ENCODE assay signal across 9 mouse cellular contexts in genomic region chr11:96349491-96350340, GRCm38 (mm10). TPM values are rescaled to one million over a fixed set of nuclear protein-coding genes. Genes with fewer than 3 reads are reported as not detected.
A peak's percentile ranks its signal among the peaks of the same experiment; 100 is the strongest.
DNase-seq lines count a peak whose midpoint lies in the region; ATAC-seq and TF ChIP-seq lines count a peak whose summit lies in the region.
"Had no signal": no experiment of that assay in that cellular context is flagged by ENCODE, and none has a peak within 500 bp of the region (broad histone marks: within the 10 kb centered on the region; RNA-seq: fewer than 3 reads in every experiment).

No protein-coding gene starts in this region.

- H3K9ac ChIP-seq in heart, embryonic 15.5 days = no peak overlapping the region
- H3K9ac ChIP-seq in intestine, postnatal 0 days (ENCODE audit: low read depth, low read length) = no peak overlapping the region
- H3K9ac ChIP-seq in neural tube, embryonic 12.5 days = peak overlapping the region; percentile 100

- H3K9me3 ChIP-seq in heart, embryonic 15.5 days (replicated peaks) = no peaks in the 10 kb centered on the region
- H3K9me3 ChIP-seq in intestine, postnatal 0 days (ENCODE audit: control insufficient read depth) = no peaks in the 10 kb centered on the region
- H3K9me3 ChIP-seq in neural tube, embryonic 12.5 days = no peaks in the 10 kb centered on the region

- no peak overlapping the region for H3K4me3 ChIP-seq in heart, embryonic 15.5 days
- no peak overlapping the region for H3K4me3 ChIP-seq in intestine, postnatal 0 days (ENCODE audit: low read depth, low read length)
- H3K4me3 ChIP-seq in neural tube, embryonic 12.5 days = peak overlapping the region; percentile 29

- no peak for TF ChIP-seq CTCF in intestine, postnatal 0 days (IDR thresholded peaks at IDR 0.05; ENCODE audit: low read depth)

- ATAC-seq in heart, embryonic 15.5 days (replicated peaks; ENCODE audit: insufficient number of reproducible peaks, insufficient read depth, low FRiP score, low read depth) = no peak
- ATAC-seq in intestine, postnatal 0 days = no peak
- ATAC-seq in neural tube, embryonic 12.5 days (ENCODE audit: low FRiP score, low read depth) = no peak

- 23% methylated on average over 14 of the region's 14 CpGs for WGBS in heart, embryonic 15.5 days
- 34% methylated on average over 14 of the region's 14 CpGs for WGBS in intestine, postnatal 0 days
- WGBS in neural tube, embryonic 12.5 days = 2% methylated on average over 14 of the region's 14 CpGs

- peaks cover 29% of the 10 kb centered on the region for H3K4me1 ChIP-seq in heart, embryonic 15.5 days (replicated peaks)
- peaks cover 6% of the 10 kb centered on the region; the same call in 1 of the 2 replicates for H3K4me1 ChIP-seq in intestine, postnatal 0 days (replicated peaks; ENCODE audit: control insufficient read depth, insufficient read depth, low read length)
- H3K4me1 ChIP-seq in neural tube, embryonic 12.5 days = peaks cover 59% of the 10 kb centered on the region

- H3K36me3 ChIP-seq in heart, embryonic 15.5 days = no peaks in the 10 kb centered on the region
- no peaks in the 10 kb centered on the region; the same call in 1 of the 2 replicates for H3K36me3 ChIP-seq in intestine, postnatal 0 days (ENCODE audit: control insufficient read depth, insufficient read depth)
- H3K36me3 ChIP-seq in neural tube, embryonic 12.5 days = peaks cover 27% of the 10 kb centered on the region

- DNase-seq in heart, adult 9 months (ENCODE audit: low spot score in 2 of 2) = no peak
- peak; percentile 78 for DNase-seq in embryo, embryonic 10 days (ENCODE audit: low spot score)
- DNase-seq in frontal cortex, postnatal 25 days (ENCODE audit: low spot score in 2 of 2) = no peak
- DNase-seq in gastrocnemius, postnatal 25 days = no peak
- DNase-seq in urinary bladder, postnatal 10 days (ENCODE audit: low spot score) = no peak

- peak overlapping the region; percentile 31; the same call in 1 of the 2 replicates for H3K27ac ChIP-seq in heart, embryonic 15.5 days
- H3K27ac ChIP-seq in intestine, postnatal 0 days (ENCODE audit: low read depth, low read length) = no peak overlapping the region; the same call in 1 of the 2 replicates
- H3K27ac ChIP-seq in neural tube, embryonic 12.5 days = peak overlapping the region; percentile 92

- peak overlapping the region; percentile 13; the same call in 1 of the 2 replicates for H3K4me2 ChIP-seq in heart, embryonic 15.5 days
- peak overlapping the region; percentile 22 for H3K4me2 ChIP-seq in intestine, postnatal 0 days (replicated peaks; ENCODE audit: low read depth)
- peak overlapping the region; percentile 61 for H3K4me2 ChIP-seq in neural tube, embryonic 12.5 days (replicated peaks)

- H3K27me3 ChIP-seq in heart, embryonic 15.5 days = peaks cover 94% of the 10 kb centered on the region
- peaks cover 28% of the 10 kb centered on the region for H3K27me3 ChIP-seq in intestine, postnatal 0 days (replicated peaks; ENCODE audit: control insufficient read depth, insufficient read depth, low read length)
- H3K27me3 ChIP-seq in neural tube, embryonic 12.5 days (replicated peaks) = no peaks in the 10 kb centered on the region

RNA-seq across cellular contexts. Expression of gene Hoxb2, which starts 0.6 kb away (rescaled TPM):
- polyA plus RNA-seq in heart, embryonic 15.5 days (2015; fragmentation: Nextera tagmentation; extraction: Ambion mirVana) = 3.7 and 6.8 TPM in 2 replicates
- polyA plus RNA-seq in intestine, postnatal 0 days (2015; fragmentation: Nextera tagmentation; extraction: Ambion mirVana) = 8.4 and 9.4 TPM in 2 replicates
- polyA plus RNA-seq in neural tube, embryonic 12.5 days (2016; fragmentation: Nextera tagmentation; extraction: Ambion mirVana) = 109 and 119 TPM in 2 replicates
- total RNA-seq in gastrocnemius, postnatal 25 days (2021) = under 1 TPM; 0.15 to 0.24 TPM
- polyA plus RNA-seq: forebrain, embryonic 11.5 days had no signal

RNA-seq across cellular contexts. Expression of gene Hoxb1, which starts 15.8 kb away (rescaled TPM):
- polyA plus RNA-seq in heart, embryonic 15.5 days (2015; fragmentation: Nextera tagmentation; extraction: Ambion mirVana) = not detected in 2 replicates
- not detected in 2 replicates for polyA plus RNA-seq in intestine, postnatal 0 days (2015; fragmentation: Nextera tagmentation; extraction: Ambion mirVana)
- polyA plus RNA-seq in neural tube, embryonic 12.5 days (2016; fragmentation: Nextera tagmentation; extraction: Ambion mirVana) = 8.1 and 8.8 TPM in 2 replicates
- not detected for total RNA-seq in gastrocnemius, postnatal 25 days (2021)
- polyA plus RNA-seq: forebrain, embryonic 11.5 days had no signal

RNA-seq across cellular contexts. Expression of gene Hoxb3, which starts 26.6 kb away (rescaled TPM):
- polyA plus RNA-seq in heart, embryonic 15.5 days (2015; fragmentation: Nextera tagmentation; extraction: Ambion mirVana) = 0.71 and 0.98 TPM in 2 replicates
- 1.1 and 1.3 TPM in 2 replicates for polyA plus RNA-seq in intestine, postnatal 0 days (2015; fragmentation: Nextera tagmentation; extraction: Ambion mirVana)
- 21.2 and 26.5 TPM in 2 replicates for polyA plus RNA-seq in neural tube, embryonic 12.5 days (2016; fragmentation: Nextera tagmentation; extraction: Ambion mirVana)
- total RNA-seq in gastrocnemius, postnatal 25 days (2021) = under 1 TPM; 0.43 to 0.78 TPM
- polyA plus RNA-seq: forebrain, embryonic 11.5 days had no signal

RNA-seq across cellular contexts. Expression of gene Hoxb4, which starts 31.6 kb away (rescaled TPM):
- 0.31 and 0.70 TPM in 2 replicates for polyA plus RNA-seq in heart, embryonic 15.5 days (2015; fragmentation: Nextera tagmentation; extraction: Ambion mirVana)
- polyA plus RNA-seq in intestine, postnatal 0 days (2015; fragmentation: Nextera tagmentation; extraction: Ambion mirVana) = 1.1 and 1.5 TPM in 2 replicates
- 10.2 and 15.1 TPM in 2 replicates for polyA plus RNA-seq in neural tube, embryonic 12.5 days (2016; fragmentation: Nextera tagmentation; extraction: Ambion mirVana)
- total RNA-seq in gastrocnemius, postnatal 25 days (2021) = under 1 TPM; 0.24 to 0.38 TPM
- polyA plus RNA-seq: forebrain, embryonic 11.5 days had no signal

RNA-seq across cellular contexts. Expression of gene Hoxb5, which starts 46.6 kb away (rescaled TPM):
- 1.4 and 3.3 TPM in 2 replicates for polyA plus RNA-seq in heart, embryonic 15.5 days (2015; fragmentation: Nextera tagmentation; extraction: Ambion mirVana)
- polyA plus RNA-seq in intestine, postnatal 0 days (2015; fragmentation: Nextera tagmentation; extraction: Ambion mirVana) = 14.7 and 15.8 TPM in 2 replicates
- polyA plus RNA-seq in neural tube, embryonic 12.5 days (2016; fragmentation: Nextera tagmentation; extraction: Ambion mirVana) = 79.2 and 94.7 TPM in 2 replicates
- under 1 TPM; 0.38 to 0.64 TPM for total RNA-seq in gastrocnemius, postnatal 25 days (2021)
- polyA plus RNA-seq: forebrain, embryonic 11.5 days had no signal

Comparison
In these comparisons a context has a peak if more than half of its experiments do, and no peak if none do; other contexts are left out.
1. RNA of gene Hoxb2, which starts 0.6 kb away (polyA plus RNA-seq): 109 to 119 TPM in neural tube, embryonic 12.5 days; 8.4 to 9.4 TPM in intestine, postnatal 0 days and 3.7 to 6.8 TPM in heart, embryonic 15.5 days; every median in the first group is over 10 times any median in the second.
2. Peak in every context shown above with its lines, with median percentiles within 50 percentile points of each other: H3K4me2 ChIP-seq.